Mouse (Mus musculus) liver, embryonic 11.5 days (tissue): ENCODE results near the gene Gm49425. TPM values are rescaled to one million over a fixed set of nuclear protein-coding genes. Genes with fewer than 3 reads are reported as not detected.

Source experiments
- ATAC-seq: fragments of 200-750 bp; cut with Nextera tagmentation; replicated peaks from 2 replicates; pipeline ENCODE4 v1.8.0; 2017; ENCODE audit warnings: moderate number of reproducible peaks, mild to moderate bottlenecking, moderate TSS enrichment, moderate library complexity; ENCODE audit not compliant: low FRiP score
- DNase-seq: peaks from one replicate; pipeline ENCODE4 v3.0.0-alpha.2; 2017; ENCODE audit warnings: low spot score
- H3K27ac ChIP-seq: fragments of 300-500 bp; sonication (generic); 2 replicates; pipeline ENCODE4 v1.5.1; 2014; ENCODE audit warnings: mild to moderate bottlenecking, low read depth, low read length, control low read depth
- H3K27me3 ChIP-seq: fragments of 300-500 bp; sonication (generic); replicated peaks from 2 replicates; pipeline ENCODE4 v1.6.1; 2014; ENCODE audit warnings: low read length, mixed read lengths; ENCODE audit not compliant: control insufficient read depth, insufficient read depth
- H3K36me3 ChIP-seq: fragments of 300-500 bp; sonication (generic); 2 replicates; pipeline ENCODE4 v1.6.1; 2014; ENCODE audit warnings: mild to moderate bottlenecking, low read length, moderate library complexity, mixed read lengths; ENCODE audit not compliant: control insufficient read depth, insufficient read depth
- H3K4me1 ChIP-seq: fragments of 300-500 bp; sonication (generic); replicated peaks from 2 replicates; pipeline ENCODE4 v1.6.1; 2014; ENCODE audit warnings: low read length, mixed read lengths; ENCODE audit not compliant: control insufficient read depth, insufficient read depth
- H3K4me2 ChIP-seq: fragments of 300-500 bp; sonication (generic); 2 replicates; pipeline ENCODE4 v1.6.1; 2014; ENCODE audit warnings: mild to moderate bottlenecking, control low read depth, moderate library complexity
- H3K4me3 ChIP-seq: fragments of 300-500 bp; sonication (generic); 2 replicates; pipeline ENCODE4 v1.5.1; 2014; ENCODE audit warnings: low read depth, low read length, control low read depth
- H3K9ac ChIP-seq: fragments of 300-500 bp; sonication (generic); 2 replicates; pipeline ENCODE4 v1.6.1; 2014; ENCODE audit warnings: low read depth, low read length, control low read depth
- H3K9me3 ChIP-seq: fragments of 300-500 bp; sonication (generic); 2 replicates; pipeline ENCODE4 v1.6.1; 2016; ENCODE audit warnings: low read length, inconsistent platforms, mixed read lengths; ENCODE audit not compliant: control insufficient read depth
- WGBS: fragments of 180-500 bp; shearing (Covaris S2); extraction: QIAGEN DNeasy Blood & Tissue Kit; methylation state at CpG from one replicate; pipeline ENCODE4 v1.1.7; 2014; 5-methylcytosine and 5-hydroxymethylcytosine counted together
- microRNA-seq: library from miRNA; unstranded; fragments of <30 nt; microRNA quantifications from one replicate; pipeline ENCODE4, GENCODE M21; 2017; ENCODE audit warnings: borderline number of aligned reads
- polyA plus RNA-seq: library from polyadenylated mRNA; unstranded; fragments of >200 nt; fragmentation: Nextera tagmentation; extraction: Ambion mirVana; gene quantifications from 2 replicates; pipeline ENCODE4 v1.2.1, GENCODE M21; 2014

The Gm49425 gene
- polyA plus RNA-seq, 1 experiment from 2014 or later, result not detected

DNA sequence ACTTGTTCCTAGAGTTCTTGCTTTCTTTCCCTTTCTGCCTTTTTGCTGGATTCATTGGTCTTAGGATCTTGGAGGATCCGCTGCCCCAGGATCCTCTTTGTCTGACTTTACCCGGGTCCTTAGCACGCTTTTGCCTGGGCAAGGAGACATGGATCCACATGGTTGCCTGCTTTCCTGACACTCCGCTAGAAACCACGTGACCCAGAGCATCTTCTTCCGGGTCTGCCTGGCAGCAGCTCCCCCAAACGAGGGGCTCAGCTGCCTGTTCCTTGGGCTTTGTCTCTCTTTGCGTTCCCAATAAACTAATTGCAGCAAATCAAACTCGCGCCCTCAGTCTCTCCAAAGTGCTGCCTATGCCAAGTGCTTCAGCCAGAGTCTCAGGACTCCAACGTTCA, 37.4 kb downstream of the Gm49425 start:
- WGBS, result 35% methylated on average over 11 of the region's 11 CpGs
- H3K4me3 ChIP-seq, result no peak overlapping the region; the same call in 1 of the 2 replicates
- H3K9me3 ChIP-seq, result no peaks in the 10 kb centered on the region
- H3K36me3 ChIP-seq, result no peaks in the 10 kb centered on the region
- no peak overlapping the region for H3K9ac ChIP-seq
- H3K27ac ChIP-seq, result no peak overlapping the region
- H3K4me1 ChIP-seq, result no peaks in the 10 kb centered on the region
- DNase-seq (no peak), ATAC-seq (no peak)
- H3K27me3 ChIP-seq, result peaks cover 21% of the 10 kb centered on the region
- peak overlapping the region; percentile 46 for H3K4me2 ChIP-seq

DNA sequence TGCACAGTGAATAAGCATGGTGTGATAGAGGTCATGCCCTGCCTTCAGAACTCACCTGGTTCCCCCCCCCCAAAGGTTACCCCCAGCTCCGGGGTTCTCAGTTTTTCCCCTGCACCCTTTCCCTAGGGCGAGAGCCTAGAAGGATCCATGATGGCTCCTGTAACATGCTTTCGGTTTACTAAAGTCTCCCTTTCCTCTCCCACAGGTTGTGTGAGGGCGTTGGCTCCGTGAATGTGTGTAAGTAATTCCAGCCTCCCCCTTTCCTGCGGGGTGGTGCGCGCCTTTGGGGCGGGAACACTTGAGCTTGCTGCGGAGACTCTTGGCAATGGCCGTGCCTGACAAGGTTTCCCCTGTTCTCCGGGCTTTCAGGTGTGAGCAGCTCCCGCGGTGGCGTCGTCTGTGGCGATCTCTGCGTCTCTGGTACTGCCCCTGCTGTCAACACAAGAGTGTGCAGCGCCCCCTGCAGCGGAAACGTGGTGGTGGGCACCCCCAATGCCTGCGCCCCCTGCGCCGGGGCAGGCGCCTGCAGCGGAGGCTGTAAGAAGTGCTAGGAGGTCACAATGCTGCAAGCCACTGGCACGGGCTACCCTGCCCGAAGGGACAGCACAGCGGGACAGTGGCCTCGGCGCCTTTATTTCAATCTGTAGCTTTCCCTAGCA, 37.9 kb downstream of the Gm49425 start:
- DNase-seq (peak; percentile 38), ATAC-seq (no peak)
- Histone ChIP-seq H3K9ac (no peak overlapping the region), H3K4me1 (no peaks in the 10 kb centered on the region), H3K36me3 (no peaks in the 10 kb centered on the region), H3K27ac (no peak overlapping the region), H3K4me2 (peak overlapping the region; percentile 46), H3K4me3 (peak overlapping the region; percentile 8), H3K27me3 (peaks cover 21% of the 10 kb centered on the region), H3K9me3 (no peaks in the 10 kb centered on the region)
- 12% methylated on average over 31 of the region's 31 CpGs for WGBS

DNA sequence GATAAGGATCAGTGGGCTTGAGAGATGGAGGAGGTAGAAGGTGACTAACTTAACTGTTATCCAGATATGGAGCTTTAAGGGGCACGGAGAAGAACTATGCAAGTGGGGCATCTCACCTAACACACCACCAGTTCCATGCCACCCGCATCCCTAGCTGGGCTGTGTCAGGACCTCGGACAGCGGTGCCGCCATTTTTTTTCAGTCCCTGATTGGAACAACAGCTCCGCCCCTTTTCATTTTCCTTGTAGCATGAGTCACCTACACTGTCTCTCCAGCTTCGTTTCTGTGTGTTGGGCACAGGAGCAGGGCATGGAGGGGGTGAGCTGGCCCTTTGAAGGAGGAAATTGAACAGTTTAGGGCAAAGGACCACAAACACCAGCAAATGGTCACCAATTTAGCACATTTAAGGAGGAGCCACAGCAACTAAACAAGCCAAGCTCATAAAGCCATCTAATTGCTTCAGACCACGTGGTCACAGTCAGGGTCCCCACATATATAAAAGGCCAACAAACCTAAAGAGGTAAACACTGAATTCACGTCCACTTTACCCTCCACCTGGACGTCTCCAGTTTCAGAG, 44.0 kb downstream of the Gm49425 start, which contains the start of gene Krt86:
Gene Krt86 (plus strand): TSS at position 527 of the 577 bp plus-strand sequence.
- WGBS, result 23% methylated on average over 10 of the region's 10 CpGs
- no peaks in the 10 kb centered on the region for H3K4me1 ChIP-seq
- H3K36me3 ChIP-seq, result no peaks in the 10 kb centered on the region
- H3K4me2 ChIP-seq, result no peak within 1 kb of the TSS
- no peaks in the 10 kb centered on the region for H3K9me3 ChIP-seq
- H3K9ac ChIP-seq, result no peak within 1 kb of the TSS
- peak; percentile 48 for DNase-seq
- H3K4me3 ChIP-seq, result no peak within 1 kb of the TSS
- 0 out of 2 replicates have a peak, but pooled peaks cover 4% of the 10 kb centered on the region for H3K27me3 ChIP-seq
- no peak within 1 kb of the TSS for H3K27ac ChIP-seq
- ATAC-seq, result no peak

DNA sequence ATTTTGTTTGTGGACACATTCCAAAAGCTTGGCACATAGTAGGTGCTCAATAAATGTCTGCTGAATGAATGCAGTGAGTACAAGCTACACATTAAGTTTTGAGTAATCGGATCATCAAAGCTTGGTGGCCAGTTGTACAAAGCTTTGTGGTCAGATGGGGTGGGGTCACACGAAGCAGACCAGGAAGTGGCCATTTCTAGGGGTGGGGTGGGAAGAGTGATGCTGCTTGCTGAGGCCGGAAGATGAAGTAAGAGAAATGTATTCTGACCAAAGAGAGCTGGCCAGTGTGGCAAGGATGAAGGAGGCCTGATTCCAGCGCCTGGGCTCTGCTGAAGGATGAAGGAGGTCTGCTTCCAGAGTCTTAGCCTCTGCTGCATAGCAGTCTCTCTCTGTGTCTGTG, 48.0 kb downstream of the Gm49425 start:
- Histone ChIP-seq H3K9ac (no peak overlapping the region), H3K27ac (no peak overlapping the region), H3K27me3 (no peaks in the 10 kb centered on the region), H3K4me3 (no peak overlapping the region), H3K36me3 (no peaks in the 10 kb centered on the region), H3K4me2 (no peak overlapping the region), H3K9me3 (no peaks in the 10 kb centered on the region), H3K4me1 (no peaks in the 10 kb centered on the region)
- DNase-seq (no peak), ATAC-seq (no peak)
- WGBS, result 66% methylated on average over 4 of the region's 4 CpGs

Small RNA genes within 50 kb of the gene (microRNA-seq; reads per million reads assigned to microRNA genes)
- gene Gm44393, result not detected

Other genes with a start within 250 kb of the Gm49425 start
- gene Atg101, start 233.0 kb downstream of the Gm49425 start, polyA plus RNA-seq, result 52.6 and 54.9 TPM in 2 replicates
- gene 6030408B16Rik, start 224.0 kb downstream of the Gm49425 start, polyA plus RNA-seq, result 0.58 and 0.94 TPM in 2 replicates
- 0.23 TPM in 1 of 2 replicates, not detected in the other for gene Krt80, start 147.1 kb downstream of the Gm49425 start, polyA plus RNA-seq
- 13.3 and 13.9 TPM in 2 replicates for gene Krt7, start 106.2 kb downstream of the Gm49425 start, polyA plus RNA-seq
- not detected in 2 replicates for gene Krt87, start 78.5 kb downstream of the Gm49425 start, polyA plus RNA-seq
- gene Krt88, start 69.5 kb downstream of the Gm49425 start, polyA plus RNA-seq, result not detected in 2 replicates
- gene Krt81, start 53.5 kb downstream of the Gm49425 start, polyA plus RNA-seq, result not detected in 2 replicates
- gene Krt86, start 43.8 kb downstream of the Gm49425 start, polyA plus RNA-seq, result not detected in 2 replicates
- gene Krt83, start 25.7 kb downstream of the Gm49425 start, polyA plus RNA-seq, result not detected in 2 replicates
- gene Krt84, start 15.6 kb upstream of the Gm49425 start, polyA plus RNA-seq, result not detected in 2 replicates
- not detected in 2 replicates for gene Krt82, start 33.4 kb upstream of the Gm49425 start, polyA plus RNA-seq
- gene Krt90, start 45.7 kb upstream of the Gm49425 start, polyA plus RNA-seq, result 0.06 and 0.08 TPM in 2 replicates
- gene Krt75, start 56.6 kb upstream of the Gm49425 start, polyA plus RNA-seq, result not detected in 2 replicates
- gene Gm5414, start 110.9 kb upstream of the Gm49425 start, polyA plus RNA-seq, result not detected in 2 replicates
- gene Gm5478, start 130.1 kb upstream of the Gm49425 start, polyA plus RNA-seq, result not detected in 2 replicates
- gene Krt6b, start 163.0 kb upstream of the Gm49425 start, polyA plus RNA-seq, result not detected in 2 replicates
- gene Krt6a, start 177.0 kb upstream of the Gm49425 start, polyA plus RNA-seq, result not detected in 2 replicates
- gene Krt5, start 195.6 kb upstream of the Gm49425 start, polyA plus RNA-seq, result 0.48 and 0.63 TPM in 2 replicates
- gene Krt71, start 225.8 kb upstream of the Gm49425 start, polyA plus RNA-seq, result not detected in 2 replicates